Mouse (Mus musculus) intestine, embryonic 14.5 days (tissue): ENCODE measurements around the gene 9330159F19Rik. TPM values are rescaled to one million over a fixed set of nuclear protein-coding genes. Genes with fewer than 3 reads are reported as not detected.

Source experiments
- ATAC-seq: fragments of 200-750 bp; cut with Nextera tagmentation; replicated peaks from 2 replicates; pipeline ENCODE4 v1.8.0; 2017; ENCODE audit warnings: low read depth, moderate number of reproducible peaks, moderate TSS enrichment, moderate library complexity; ENCODE audit not compliant: low FRiP score, low TSS enrichment
- DNase-seq: peaks from one replicate; pipeline ENCODE4 v3.0.0-alpha.2; 2018; ENCODE audit warnings: low spot score
- H3K27ac ChIP-seq: fragments of 300-500 bp; sonication (generic); 2 replicates; pipeline ENCODE4 v1.5.1; 2014; ENCODE audit warnings: low read depth, mild to moderate bottlenecking, control low read depth
- H3K27me3 ChIP-seq: fragments of 300-500 bp; sonication (generic); replicated peaks from 2 replicates; pipeline ENCODE4 v1.6.1; 2014; ENCODE audit warnings: low read length, control low read depth; ENCODE audit not compliant: control insufficient read depth, insufficient read depth
- H3K36me3 ChIP-seq: fragments of 300-500 bp; sonication (generic); 2 replicates; pipeline ENCODE4 v1.6.1; 2014; ENCODE audit warnings: low read length, control low read depth; ENCODE audit not compliant: control insufficient read depth, insufficient read depth
- H3K4me1 ChIP-seq: fragments of 300-500 bp; sonication (generic); replicated peaks from 2 replicates; pipeline ENCODE4 v1.6.1; 2014; ENCODE audit warnings: low read length, control low read depth, mixed read lengths; ENCODE audit not compliant: control insufficient read depth, insufficient read depth
- H3K4me2 ChIP-seq: fragments of 300-500 bp; sonication (generic); 2 replicates; pipeline ENCODE4 v1.6.1; 2014; ENCODE audit warnings: low read length
- H3K4me3 ChIP-seq: fragments of 300-500 bp; sonication (generic); 2 replicates; pipeline ENCODE4 v1.5.1; 2014; ENCODE audit warnings: low read depth, low read length, control low read depth, mixed read lengths
- H3K9ac ChIP-seq: fragments of 300-500 bp; sonication (generic); 2 replicates; pipeline ENCODE4 v1.6.1; 2014; ENCODE audit warnings: mild to moderate bottlenecking, low read length
- H3K9me3 ChIP-seq: fragments of 300-500 bp; sonication (generic); 2 replicates; pipeline ENCODE4 v1.6.1; 2016; ENCODE audit warnings: low read length, control low read depth; ENCODE audit not compliant: control insufficient read depth
- WGBS: fragments of 180-500 bp; shearing (Covaris S2); extraction: QIAGEN DNeasy Blood & Tissue Kit; methylation state at CpG from one replicate; pipeline ENCODE4 v1.1.7; 2014; 5-methylcytosine and 5-hydroxymethylcytosine counted together
- polyA plus RNA-seq: library from polyadenylated mRNA; unstranded; fragments of >200 nt; fragmentation: Nextera tagmentation; extraction: Ambion mirVana; gene quantifications from 2 replicates; pipeline ENCODE4 v1.2.1, GENCODE M21; 2014

The 9330159F19Rik gene
- polyA plus RNA-seq: 1.6 and 1.8 TPM in 2 replicates

- WGBS: 8% methylated on average over 4 of the region's 4 CpGs
- Histone ChIP-seq H3K4me1 (no peaks in the 10 kb centered on the region), H3K27me3 (no peaks in the 10 kb centered on the region), H3K9ac (no peak within 1 kb of the TSS), H3K4me2 (peak within 1 kb of the TSS; percentile 5; the same call in 1 of the 2 replicates), H3K4me3 (no peak within 1 kb of the TSS), H3K27ac (no peak within 1 kb of the TSS), H3K9me3 (no peaks in the 10 kb centered on the region), H3K36me3 (no peaks in the 10 kb centered on the region)
- ATAC-seq (peak; percentile 87), DNase-seq (peak; percentile 65)
Measured at GRCm38 (mm10) chr10:29211453-29211852, at the start of gene 9330159F19Rik. TSS of gene 9330159F19Rik (plus strand) at chr10:29211606.

GRCm38 (mm10) chr10:29161664-29162063 lies 49.7 kb upstream of the 9330159F19Rik start:
- ATAC-seq: no peak
- WGBS: 79% methylated on average over 2 of the region's 2 CpGs
- no peak for DNase-seq
- H3K4me3 ChIP-seq: no peak overlapping the region
- H3K36me3 ChIP-seq: no peaks in the 10 kb centered on the region
- no peaks in the 10 kb centered on the region for H3K27me3 ChIP-seq
- H3K4me2 ChIP-seq: no peak overlapping the region
- no peak overlapping the region for H3K9ac ChIP-seq
- H3K4me1 ChIP-seq: no peaks in the 10 kb centered on the region
- no peak overlapping the region for H3K27ac ChIP-seq
- no peaks in the 10 kb centered on the region for H3K9me3 ChIP-seq

GRCm38 (mm10) chr10:29173778-29174177 lies 37.6 kb upstream of the 9330159F19Rik start:
- Histone ChIP-seq H3K4me3 (no peak overlapping the region), H3K9ac (no peak overlapping the region), H3K4me2 (no peak overlapping the region), H3K36me3 (no peaks in the 10 kb centered on the region), H3K4me1 (no peaks in the 10 kb centered on the region), H3K9me3 (no peaks in the 10 kb centered on the region), H3K27me3 (no peaks in the 10 kb centered on the region), H3K27ac (no peak overlapping the region)
- DNase-seq (no peak), ATAC-seq (no peak)
- 86% methylated on average over 2 of the region's 2 CpGs for WGBS

- Histone ChIP-seq H3K9ac (no peak overlapping the region), H3K9me3 (no peaks in the 10 kb centered on the region), H3K4me3 (no peak overlapping the region), H3K27me3 (no peaks in the 10 kb centered on the region), H3K4me2 (no peak overlapping the region), H3K36me3 (no peaks in the 10 kb centered on the region), H3K27ac (no peak overlapping the region), H3K4me1 (no peaks in the 10 kb centered on the region)
- WGBS: 85% methylated on average over 3 of the region's 3 CpGs
- DNase-seq: no peak
- no peak for ATAC-seq
Measured at GRCm38 (mm10) chr10:29175656-29176055, 35.8 kb upstream of the 9330159F19Rik start.

GRCm38 (mm10) chr10:29176881-29177280 lies 34.5 kb upstream of the 9330159F19Rik start:
- Histone ChIP-seq H3K27ac (no peak overlapping the region), H3K27me3 (no peaks in the 10 kb centered on the region), H3K4me1 (no peaks in the 10 kb centered on the region), H3K4me2 (no peak overlapping the region), H3K9me3 (no peaks in the 10 kb centered on the region), H3K36me3 (no peaks in the 10 kb centered on the region), H3K9ac (no peak overlapping the region), H3K4me3 (no peak overlapping the region)
- WGBS: 88% methylated on average over 4 of the region's 4 CpGs
- DNase-seq (no peak), ATAC-seq (no peak)

GRCm38 (mm10) chr10:29178003-29178402 lies 33.4 kb upstream of the 9330159F19Rik start:
- Histone ChIP-seq H3K36me3 (no peaks in the 10 kb centered on the region), H3K4me2 (no peak overlapping the region), H3K9me3 (no peaks in the 10 kb centered on the region), H3K27me3 (no peaks in the 10 kb centered on the region), H3K4me3 (no peak overlapping the region), H3K27ac (no peak overlapping the region), H3K4me1 (no peaks in the 10 kb centered on the region), H3K9ac (no peak overlapping the region)
- no peak for DNase-seq
- no peak for ATAC-seq
- 66% methylated on average over 2 of the region's 2 CpGs for WGBS

GRCm38 (mm10) chr10:29180210-29180609 lies 31.2 kb upstream of the 9330159F19Rik start:
- 91% methylated on average over 3 of the region's 3 CpGs for WGBS
- Histone ChIP-seq H3K4me2 (no peak overlapping the region), H3K9ac (no peak overlapping the region), H3K4me1 (no peaks in the 10 kb centered on the region), H3K4me3 (no peak overlapping the region), H3K27ac (no peak overlapping the region), H3K9me3 (no peaks in the 10 kb centered on the region), H3K27me3 (no peaks in the 10 kb centered on the region), H3K36me3 (no peaks in the 10 kb centered on the region)
- DNase-seq: no peak
- no peak for ATAC-seq

- Histone ChIP-seq H3K4me1 (no peaks in the 10 kb centered on the region), H3K27ac (no peak overlapping the region), H3K4me2 (no peak overlapping the region), H3K9ac (no peak overlapping the region), H3K4me3 (no peak overlapping the region), H3K36me3 (no peaks in the 10 kb centered on the region), H3K27me3 (no peaks in the 10 kb centered on the region), H3K9me3 (no peaks in the 10 kb centered on the region)
- DNase-seq (no peak), ATAC-seq (no peak)
- 89% methylated on average over 2 of the region's 2 CpGs for WGBS
Measured at GRCm38 (mm10) chr10:29181046-29181445, 30.4 kb upstream of the 9330159F19Rik start.

- 0 out of 2 replicates have a peak, but pooled peaks cover 5% of the 10 kb centered on the region for H3K9me3 ChIP-seq
- no peak overlapping the region for H3K27ac ChIP-seq
- ATAC-seq (no peak), DNase-seq (no peak)
- H3K36me3 ChIP-seq: no peaks in the 10 kb centered on the region
- H3K4me1 ChIP-seq: no peaks in the 10 kb centered on the region
- H3K9ac ChIP-seq: no peak overlapping the region
- H3K4me2 ChIP-seq: no peak overlapping the region
- no peak overlapping the region for H3K4me3 ChIP-seq
- H3K27me3 ChIP-seq: no peaks in the 10 kb centered on the region
Measured at GRCm38 (mm10) chr10:29193769-29194168, 17.6 kb upstream of the 9330159F19Rik start.
